Mouse (Mus musculus) kidney, embryonic 14.5 days (tissue): ENCODE results near the gene F8. TPM values are rescaled to one million over a fixed set of nuclear protein-coding genes. Genes with fewer than 3 reads are reported as not detected.
A peak's percentile ranks its signal among the peaks of the same experiment; 100 is the strongest.
"Not testable (repeated sequence)": the region's sequence is repeated elsewhere in the genome, so short reads cannot be mapped to it uniquely, and the experiment has no call there.

Experiments used
- ATAC-seq: fragments of 200-750 bp; cut with Nextera tagmentation; 2 replicates; pipeline ENCODE4 v1.8.0; 2017; ENCODE audit warnings: moderate number of reproducible peaks, mild to moderate bottlenecking, moderate TSS enrichment, moderate library complexity; ENCODE audit not compliant: low FRiP score, low TSS enrichment
- H3K27ac ChIP-seq: fragments of 300-500 bp; sonication (generic); 2 replicates; pipeline ENCODE4 v1.5.1; 2014; ENCODE audit warnings: low read depth, mild to moderate bottlenecking, low read length, moderate library complexity, mixed read lengths
- H3K27me3 ChIP-seq: fragments of 300-500 bp; sonication (generic); 2 replicates; pipeline ENCODE4 v1.6.1; 2014; ENCODE audit warnings: mild to moderate bottlenecking, low read length; ENCODE audit not compliant: control insufficient read depth, insufficient read depth
- H3K36me3 ChIP-seq: fragments of 300-500 bp; sonication (generic); 2 replicates; pipeline ENCODE4 v1.6.1; 2014; ENCODE audit warnings: low read length, mixed read lengths; ENCODE audit not compliant: control insufficient read depth, insufficient read depth
- H3K4me1 ChIP-seq: fragments of 300-500 bp; sonication (generic); 2 replicates; pipeline ENCODE4 v1.6.1; 2014; ENCODE audit warnings: low read length, mixed read lengths; ENCODE audit not compliant: control insufficient read depth, insufficient read depth
- H3K4me2 ChIP-seq: fragments of 300-500 bp; sonication (generic); replicated peaks from 2 replicates; pipeline ENCODE4 v1.6.1; 2014; ENCODE audit warnings: low read depth, mild to moderate bottlenecking, low read length
- H3K4me3 ChIP-seq: fragments of 300-500 bp; sonication (generic); 2 replicates; pipeline ENCODE4 v1.5.1; 2014; ENCODE audit warnings: mild to moderate bottlenecking, low read length
- H3K9ac ChIP-seq: fragments of 300-500 bp; sonication (generic); 2 replicates; pipeline ENCODE4 v1.6.1; 2014; ENCODE audit warnings: low read depth, mild to moderate bottlenecking, low read length, moderate library complexity
- H3K9me3 ChIP-seq: fragments of 300-500 bp; sonication (generic); 2 replicates; pipeline ENCODE4 v1.6.1; 2016; ENCODE audit warnings: low read length; ENCODE audit not compliant: control insufficient read depth
- WGBS: fragments of 180-500 bp; shearing (Covaris S2); extraction: QIAGEN DNeasy Blood & Tissue Kit; methylation state at CpG from one replicate; pipeline ENCODE4 v1.1.7; 2014; 5-methylcytosine and 5-hydroxymethylcytosine counted together
- polyA plus RNA-seq: library from polyadenylated mRNA; unstranded; fragments of >200 nt; fragmentation: Nextera tagmentation; extraction: Ambion mirVana; gene quantifications from 2 replicates; pipeline ENCODE4 v1.2.1, GENCODE M21; 2014

The F8 gene
- polyA plus RNA-seq, 1 experiment from 2014 or later = 4.7 TPM

- no peaks in the 10 kb centered on the region for H3K27me3 ChIP-seq
- no peak for ATAC-seq
- H3K9ac ChIP-seq = no peak overlapping the region
- H3K4me2 ChIP-seq = no peak overlapping the region
- WGBS = 53% methylated on average over 2 of the region's 2 CpGs
- H3K4me3 ChIP-seq = no peak overlapping the region
- H3K36me3 ChIP-seq = no peaks in the 10 kb centered on the region
- no peaks in the 10 kb centered on the region for H3K9me3 ChIP-seq
- no peak overlapping the region for H3K27ac ChIP-seq
- no peaks in the 10 kb centered on the region for H3K4me1 ChIP-seq
Observed at GRCm38 (mm10) chrX:75372666-75373425, 9.6 kb downstream of the F8 start.

- Histone ChIP-seq H3K27me3 (no peaks in the 10 kb centered on the region), H3K27ac (no peak overlapping the region), H3K9ac (no peak overlapping the region), H3K4me2 (no peak overlapping the region), H3K4me3 (no peak overlapping the region), H3K36me3 (no peaks in the 10 kb centered on the region), H3K9me3 (no peaks in the 10 kb centered on the region), H3K4me1 (no peaks in the 10 kb centered on the region)
- ATAC-seq = no peak
Observed at GRCm38 (mm10) chrX:75370197-75370596, 12.2 kb downstream of the F8 start.

- 97% methylated on average over 4 of the region's 4 CpGs for WGBS
- Histone ChIP-seq H3K4me1 (no peaks in the 10 kb centered on the region), H3K4me2 (no peak overlapping the region), H3K4me3 (no peak overlapping the region), H3K27ac (no peak overlapping the region), H3K36me3 (no peaks in the 10 kb centered on the region), H3K9ac (no peak overlapping the region), H3K9me3 (no peaks in the 10 kb centered on the region), H3K27me3 (no peaks in the 10 kb centered on the region)
- no peak for ATAC-seq
Observed at GRCm38 (mm10) chrX:75323556-75323955, 58.9 kb downstream of the F8 start.

- no peak overlapping the region for H3K27ac ChIP-seq
- no peaks in the 10 kb centered on the region for H3K9me3 ChIP-seq
- no peak overlapping the region for H3K4me3 ChIP-seq
- no peak for ATAC-seq
- H3K27me3 ChIP-seq = no peaks in the 10 kb centered on the region
- 66% methylated on average over 8 of the region's 8 CpGs for WGBS
- no peaks in the 10 kb centered on the region for H3K36me3 ChIP-seq
- H3K9ac ChIP-seq = no peak overlapping the region
- H3K4me1 ChIP-seq = no peaks in the 10 kb centered on the region
- H3K4me2 ChIP-seq = no peak overlapping the region
Observed at GRCm38 (mm10) chrX:75271676-75272075, 110.7 kb downstream of the F8 start.

GRCm38 (mm10) chrX:75233603-75234376, 148.6 kb downstream of the F8 start:
- H3K9ac ChIP-seq, ATAC-seq, H3K27me3 ChIP-seq, H3K4me1 ChIP-seq, H3K9me3 ChIP-seq, H3K36me3 ChIP-seq, H3K27ac ChIP-seq, H3K4me3 ChIP-seq, H3K4me2 ChIP-seq: not testable (repeated sequence)
- WGBS = 46% methylated on average over 8 of the region's 8 CpGs

- H3K9me3 ChIP-seq = no peaks in the 10 kb centered on the region
- H3K27me3 ChIP-seq = no peaks in the 10 kb centered on the region
- no peaks in the 10 kb centered on the region for H3K4me1 ChIP-seq
- no peak overlapping the region for H3K4me2 ChIP-seq
- no peak overlapping the region for H3K9ac ChIP-seq
- H3K27ac ChIP-seq = no peak overlapping the region
- no peak for ATAC-seq
- 89% methylated on average over 1 of the region's 1 CpGs for WGBS
- no peaks in the 10 kb centered on the region for H3K36me3 ChIP-seq
- no peak overlapping the region for H3K4me3 ChIP-seq
Observed at GRCm38 (mm10) chrX:75231456-75231855, 151.0 kb downstream of the F8 start.

GRCm38 (mm10) chrX:75163670-75164069, 218.7 kb downstream of the F8 start, which contains the start of gene Smim9:
Gene Smim9 (minus strand): TSS chrX:75163770.
- Histone ChIP-seq H3K4me2 (no peak within 1 kb of the TSS), H3K27me3 (no peaks in the 10 kb centered on the region), H3K4me1 (no peaks in the 10 kb centered on the region), H3K27ac (no peak within 1 kb of the TSS), H3K36me3 (no peaks in the 10 kb centered on the region), H3K9ac (no peak within 1 kb of the TSS), H3K9me3 (no peaks in the 10 kb centered on the region), H3K4me3 (no peak within 1 kb of the TSS)
- 55% methylated on average over 1 of the region's 1 CpGs for WGBS
- no peak for ATAC-seq

- H3K4me1 ChIP-seq = no peaks in the 10 kb centered on the region
- no peak overlapping the region for H3K27ac ChIP-seq
- no peaks in the 10 kb centered on the region for H3K27me3 ChIP-seq
- H3K4me3 ChIP-seq = peak overlapping the region; percentile 34
- peak; percentile 90 for ATAC-seq
- WGBS = 19% methylated on average over 41 of the region's 49 CpGs
- H3K36me3 ChIP-seq = no peaks in the 10 kb centered on the region
- H3K9me3 ChIP-seq = no peaks in the 10 kb centered on the region
- H3K9ac ChIP-seq = peak overlapping the region; percentile 48
- peak overlapping the region; percentile 54 for H3K4me2 ChIP-seq
Observed at GRCm38 (mm10) chrX:75155576-75156243, 226.7 kb downstream of the F8 start.

GRCm38 (mm10) chrX:75152249-75152648, 230.2 kb downstream of the F8 start:
- H3K9ac ChIP-seq = no peak overlapping the region
- no peaks in the 10 kb centered on the region for H3K9me3 ChIP-seq
- no peaks in the 10 kb centered on the region for H3K4me1 ChIP-seq
- H3K27me3 ChIP-seq = no peaks in the 10 kb centered on the region
- H3K27ac ChIP-seq = no peak overlapping the region
- H3K36me3 ChIP-seq = no peaks in the 10 kb centered on the region
- H3K4me2 ChIP-seq = no peak overlapping the region
- ATAC-seq = no peak
- no peak overlapping the region for H3K4me3 ChIP-seq
- WGBS = 50% methylated on average over 1 of the region's 1 CpGs
